Mouse (Mus musculus): Measurements from ENCODE around the gene Pip5k1b.

The Pip5k1b gene

GRCm38 (mm10) chr19:24293537-24293936 is 262.1 kb downstream of the Pip5k1b start:
- Histone ChIP-seq H3K36me3 (ENCODE audit: control insufficient read depth, insufficient read depth, low read length, poor library complexity, severe bottlenecking) (no peaks in the 10 kb centered on the region), H3K27me3 (ENCODE audit: control insufficient read depth, insufficient read depth, low read length, poor library complexity, severe bottlenecking) (no peaks in the 10 kb centered on the region)
- no peak for DNase-seq (ENCODE audit: low read depth, low spot score)

GRCm38 (mm10) chr19:24284187-24284586 is 271.5 kb downstream of the Pip5k1b start:
- peak; percentile 82 for DNase-seq (ENCODE audit: low read depth, low spot score)
- no peaks in the 10 kb centered on the region for H3K27me3 ChIP-seq (ENCODE audit: control insufficient read depth, insufficient read depth, low read length, poor library complexity, severe bottlenecking)
- H3K36me3 ChIP-seq (ENCODE audit: control insufficient read depth, insufficient read depth, low read length, poor library complexity, severe bottlenecking) = no peaks in the 10 kb centered on the region

- no peak for DNase-seq (ENCODE audit: low read depth, low spot score)
- no peaks in the 10 kb centered on the region for H3K36me3 ChIP-seq (ENCODE audit: control insufficient read depth, insufficient read depth, low read length, poor library complexity, severe bottlenecking)
- no peaks in the 10 kb centered on the region for H3K27me3 ChIP-seq (ENCODE audit: control insufficient read depth, insufficient read depth, low read length, poor library complexity, severe bottlenecking)
These were observed 274.2 kb downstream of the Pip5k1b start for GRCm38 (mm10) chr19:24281288-24281980.

GRCm38 (mm10) chr19:24280601-24281228 is 275.0 kb downstream of the Pip5k1b start, which contains the start of gene Fxn:
Gene Fxn (minus strand): TSS chr19:24280605.
- no peaks in the 10 kb centered on the region for H3K36me3 ChIP-seq (ENCODE audit: control insufficient read depth, insufficient read depth, low read length, poor library complexity, severe bottlenecking)
- no peaks in the 10 kb centered on the region for H3K27me3 ChIP-seq (ENCODE audit: control insufficient read depth, insufficient read depth, low read length, poor library complexity, severe bottlenecking)
- peak; percentile 55 for DNase-seq (ENCODE audit: low read depth, low spot score)

GRCm38 (mm10) chr19:24279706-24280600 is 275.7 kb downstream of the Pip5k1b start:
- Histone ChIP-seq H3K27me3 (ENCODE audit: control insufficient read depth, insufficient read depth, low read length, poor library complexity, severe bottlenecking) (no peaks in the 10 kb centered on the region), H3K36me3 (ENCODE audit: control insufficient read depth, insufficient read depth, low read length, poor library complexity, severe bottlenecking) (no peaks in the 10 kb centered on the region)
- peak; percentile 78 for DNase-seq (ENCODE audit: low read depth, low spot score)

- DNase-seq (ENCODE audit: low read depth, low spot score) = no peak
- Histone ChIP-seq H3K27me3 (ENCODE audit: control insufficient read depth, insufficient read depth, low read length, poor library complexity, severe bottlenecking) (no peaks in the 10 kb centered on the region), H3K36me3 (ENCODE audit: control insufficient read depth, insufficient read depth, low read length, poor library complexity, severe bottlenecking) (no peaks in the 10 kb centered on the region)
These were observed 276.8 kb downstream of the Pip5k1b start for GRCm38 (mm10) chr19:24278859-24279258.

- DNase-seq (ENCODE audit: low read depth, low spot score) = no peak
- H3K27me3 ChIP-seq (ENCODE audit: control insufficient read depth, insufficient read depth, low read length, poor library complexity, severe bottlenecking) = no peaks in the 10 kb centered on the region
- no peaks in the 10 kb centered on the region for H3K36me3 ChIP-seq (ENCODE audit: control insufficient read depth, insufficient read depth, low read length, poor library complexity, severe bottlenecking)
These were observed 281.4 kb downstream of the Pip5k1b start for GRCm38 (mm10) chr19:24274281-24274680.

GRCm38 (mm10) chr19:24271746-24272426 is 283.8 kb downstream of the Pip5k1b start:
- Histone ChIP-seq H3K36me3 (ENCODE audit: control insufficient read depth, insufficient read depth, low read length, poor library complexity, severe bottlenecking) (no peaks in the 10 kb centered on the region; the same call in none of the 2 replicates), H3K27me3 (ENCODE audit: control insufficient read depth, insufficient read depth, low read length, poor library complexity, severe bottlenecking) (no peaks in the 10 kb centered on the region)
- peak; percentile 79 for DNase-seq (ENCODE audit: low read depth, low spot score)

DNA sequence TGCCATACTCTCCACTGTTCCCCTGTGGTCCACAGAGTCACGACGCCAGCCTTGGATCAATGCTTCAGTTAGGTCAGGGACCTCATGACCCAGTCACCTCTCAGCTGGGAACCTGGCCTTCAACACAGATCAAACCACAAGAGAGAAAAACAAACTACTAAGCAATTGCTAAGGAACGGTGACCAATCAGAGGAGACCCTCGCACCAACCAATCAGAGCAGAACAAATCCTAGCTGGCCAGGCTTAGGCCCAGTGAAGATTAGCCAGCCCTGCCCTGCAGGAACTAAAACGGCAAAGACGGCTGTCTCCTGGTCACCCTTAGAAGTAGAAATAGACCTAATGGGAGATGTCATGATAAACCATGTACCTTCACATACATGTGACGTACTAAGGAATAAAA is 284.3 kb downstream of the Pip5k1b start:
- Histone ChIP-seq H3K36me3 (ENCODE audit: control insufficient read depth, insufficient read depth, low read length, poor library complexity, severe bottlenecking) (no peaks in the 10 kb centered on the region; the same call in none of the 2 replicates), H3K27me3 (ENCODE audit: control insufficient read depth, insufficient read depth, low read length, poor library complexity, severe bottlenecking) (no peaks in the 10 kb centered on the region)
- no peak for DNase-seq (ENCODE audit: low read depth, low spot score)

DNA sequence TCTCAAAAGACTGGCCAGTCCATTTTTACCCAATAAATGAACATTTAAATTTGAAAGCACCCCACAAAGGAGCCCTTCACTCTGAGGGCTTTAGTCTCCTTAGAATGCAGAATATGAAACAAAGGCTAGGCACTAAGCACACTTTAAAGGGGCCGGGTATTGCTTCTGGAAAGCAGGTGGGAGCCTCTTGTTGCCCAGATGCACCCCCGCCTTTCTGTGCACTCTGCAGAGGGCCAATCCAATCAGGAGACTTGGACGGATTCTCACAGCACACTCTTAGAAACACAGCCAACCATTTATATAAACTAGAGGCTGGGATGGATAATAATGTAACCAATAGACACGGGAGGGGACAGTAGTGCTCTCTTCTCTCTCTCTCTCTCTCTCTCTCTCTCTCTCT is 287.1 kb downstream of the Pip5k1b start:
- peaks cover 2% of the 10 kb centered on the region for H3K36me3 ChIP-seq (ENCODE audit: control insufficient read depth, insufficient read depth, low read length, poor library complexity, severe bottlenecking)
- DNase-seq (ENCODE audit: low read depth, low spot score) = no peak
- no peaks in the 10 kb centered on the region for H3K27me3 ChIP-seq (ENCODE audit: control insufficient read depth, insufficient read depth, low read length, poor library complexity, severe bottlenecking)

DNA sequence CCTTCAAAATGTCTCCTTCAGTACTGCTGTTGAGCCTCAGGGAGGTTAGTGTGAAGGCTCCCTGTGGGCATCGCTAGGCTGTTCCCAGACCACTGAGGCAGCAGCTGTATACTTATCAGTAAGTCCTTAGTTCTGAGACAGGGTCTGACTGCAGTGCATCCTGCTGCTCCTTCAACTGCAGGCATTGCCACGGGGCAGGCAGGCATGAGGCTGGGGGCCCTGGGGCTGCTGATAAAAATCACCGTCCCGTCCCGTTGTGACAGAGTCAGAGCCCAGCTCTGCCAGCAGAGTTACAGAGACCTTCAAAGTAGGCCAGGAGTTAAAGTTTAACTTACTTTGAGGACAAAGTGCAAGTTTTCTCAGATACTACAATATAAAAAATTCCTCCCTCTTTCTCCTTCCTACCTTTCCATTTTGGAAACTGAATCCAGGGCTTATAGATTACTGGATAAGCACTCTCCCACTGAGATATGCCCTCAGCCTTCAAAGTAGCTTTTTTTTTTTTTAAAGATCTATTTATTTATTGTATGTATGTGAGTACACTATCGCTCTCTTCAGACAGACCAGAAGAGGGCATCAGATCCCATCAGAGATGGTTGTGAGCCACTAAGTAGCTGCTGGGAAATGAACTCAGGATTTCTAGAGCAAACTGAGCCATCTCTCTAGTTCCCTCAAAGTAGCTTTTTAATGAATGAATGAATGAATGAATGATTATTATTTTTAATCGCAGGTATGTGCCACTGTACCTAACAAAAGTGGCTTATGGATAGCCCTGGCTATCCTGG is 289.4 kb downstream of the Pip5k1b start:
- DNase-seq (ENCODE audit: low read depth, low spot score) = no peak
- Histone ChIP-seq H3K27me3 (ENCODE audit: control insufficient read depth, insufficient read depth, low read length, poor library complexity, severe bottlenecking) (no peaks in the 10 kb centered on the region), H3K36me3 (ENCODE audit: control insufficient read depth, insufficient read depth, low read length, poor library complexity, severe bottlenecking) (peaks cover 2% of the 10 kb centered on the region)

GRCm38 (mm10) chr19:24264991-24265390 is 290.7 kb downstream of the Pip5k1b start:
- peaks cover 2% of the 10 kb centered on the region for H3K36me3 ChIP-seq (ENCODE audit: control insufficient read depth, insufficient read depth, low read length, poor library complexity, severe bottlenecking)
- peak; percentile 90 for DNase-seq (ENCODE audit: low read depth, low spot score)
- H3K27me3 ChIP-seq (ENCODE audit: control insufficient read depth, insufficient read depth, low read length, poor library complexity, severe bottlenecking) = no peaks in the 10 kb centered on the region

DNA sequence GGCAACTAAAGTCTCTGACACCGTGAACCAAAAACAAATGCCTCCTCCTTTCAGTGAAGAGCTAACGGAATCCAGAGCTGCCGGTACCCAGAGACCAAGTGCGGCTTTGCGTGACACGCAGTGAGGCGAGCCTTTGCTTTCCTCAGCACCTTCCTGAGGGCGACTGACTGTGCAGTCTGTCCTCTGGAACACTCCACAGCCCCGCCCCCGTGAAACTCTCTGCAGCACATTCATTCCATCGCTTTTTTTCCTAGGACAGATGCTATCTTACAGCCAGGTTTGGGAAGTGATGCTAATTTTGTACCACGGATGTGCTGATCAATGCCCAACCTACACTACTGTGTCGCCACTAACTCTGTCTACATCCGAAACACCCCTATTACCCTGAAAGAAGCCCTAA is 292.9 kb downstream of the Pip5k1b start:
- no peaks in the 10 kb centered on the region for H3K27me3 ChIP-seq (ENCODE audit: control insufficient read depth, insufficient read depth, low read length, poor library complexity, severe bottlenecking)
- H3K36me3 ChIP-seq (ENCODE audit: control insufficient read depth, insufficient read depth, low read length, poor library complexity, severe bottlenecking) = peaks cover 2% of the 10 kb centered on the region; the same call in 1 of the 2 replicates
- no peak for DNase-seq (ENCODE audit: low read depth, low spot score)

Data from splenic B cell, adult 2 months (primary cell).